Mouse (Mus musculus) C2C12 (cell line): ENCODE results near the gene 1700123O20Rik. TPM values are rescaled to one million over a fixed set of nuclear protein-coding genes. Genes with fewer than 3 reads are reported as not detected.

Experiments used
- H3K27me3 ChIP-seq: one replicate; pipeline ENCODE4 v1.6.1; 2011; ENCODE audit not compliant: control insufficient read depth, insufficient read depth, insufficient read length
- H3K36me3 ChIP-seq: one replicate; pipeline ENCODE4 v1.6.1; 2011; ENCODE audit not compliant: control insufficient read depth, insufficient read depth
- H3K4me3 ChIP-seq: one replicate; pipeline ENCODE4 v1.5.1; 2011; ENCODE audit warnings: mild to moderate bottlenecking, control low read depth; ENCODE audit not compliant: poor library complexity, insufficient read depth, severe bottlenecking
- H3K79me2 ChIP-seq: one replicate; pipeline ENCODE4 v1.6.1; 2011; ENCODE audit not compliant: control insufficient read depth, insufficient read depth
- H3K79me3 ChIP-seq: one replicate; pipeline ENCODE4 v1.6.1; 2011; ENCODE audit warnings: low read depth, control low read depth
- H3ac ChIP-seq: one replicate; pipeline ENCODE3; 2011; ENCODE audit warnings: low read depth; ENCODE audit not compliant: control insufficient read depth, insufficient read length
- CEBPB ChIP-seq: IDR thresholded peaks from one replicate; pipeline ENCODE4 v1.6.1; 2011; ENCODE audit warnings: low read depth, mild to moderate bottlenecking, control low read depth, moderate library complexity
- CTCF ChIP-seq: IDR thresholded peaks from one replicate; pipeline ENCODE4 v1.5.1; 2011; ENCODE audit not compliant: control insufficient read depth, insufficient read depth, insufficient read length
- FOSL1 ChIP-seq: IDR thresholded peaks from one replicate; pipeline ENCODE4 v1.8.0; 2011; ENCODE audit warnings: mild to moderate bottlenecking, low read length; ENCODE audit not compliant: poor library complexity, insufficient read depth, severe bottlenecking
- MAX ChIP-seq: IDR thresholded peaks from one replicate; pipeline ENCODE4 v1.6.1; 2011; ENCODE audit warnings: mild to moderate bottlenecking, control low read depth
- MYOD1 ChIP-seq: IDR thresholded peaks from one replicate; pipeline ENCODE4 v1.6.1; 2011; ENCODE audit warnings: low read depth; ENCODE audit not compliant: control insufficient read depth, insufficient read length
- MYOG ChIP-seq: IDR thresholded peaks from one replicate; pipeline ENCODE4 v1.6.1; 2011; ENCODE audit not compliant: control insufficient read depth, insufficient read length; ENCODE audit errors: extremely low read depth
- USF1 ChIP-seq: IDR thresholded peaks from one replicate; pipeline ENCODE4 v1.6.1; 2011; ENCODE audit warnings: low read depth, mild to moderate bottlenecking, control low read depth, moderate library complexity
- polyA plus RNA-seq: library from polyadenylated mRNA; unstranded; fragments of >200 nt; fragmentation: generic; extraction: Trizol; gene quantifications from one replicate; pipeline ENCODE4 v1.2.1, GENCODE M21; 2012; ENCODE audit warnings: missing spikeins

The 1700123O20Rik gene
- polyA plus RNA-seq, 1 experiment = 40.0 TPM

DNA sequence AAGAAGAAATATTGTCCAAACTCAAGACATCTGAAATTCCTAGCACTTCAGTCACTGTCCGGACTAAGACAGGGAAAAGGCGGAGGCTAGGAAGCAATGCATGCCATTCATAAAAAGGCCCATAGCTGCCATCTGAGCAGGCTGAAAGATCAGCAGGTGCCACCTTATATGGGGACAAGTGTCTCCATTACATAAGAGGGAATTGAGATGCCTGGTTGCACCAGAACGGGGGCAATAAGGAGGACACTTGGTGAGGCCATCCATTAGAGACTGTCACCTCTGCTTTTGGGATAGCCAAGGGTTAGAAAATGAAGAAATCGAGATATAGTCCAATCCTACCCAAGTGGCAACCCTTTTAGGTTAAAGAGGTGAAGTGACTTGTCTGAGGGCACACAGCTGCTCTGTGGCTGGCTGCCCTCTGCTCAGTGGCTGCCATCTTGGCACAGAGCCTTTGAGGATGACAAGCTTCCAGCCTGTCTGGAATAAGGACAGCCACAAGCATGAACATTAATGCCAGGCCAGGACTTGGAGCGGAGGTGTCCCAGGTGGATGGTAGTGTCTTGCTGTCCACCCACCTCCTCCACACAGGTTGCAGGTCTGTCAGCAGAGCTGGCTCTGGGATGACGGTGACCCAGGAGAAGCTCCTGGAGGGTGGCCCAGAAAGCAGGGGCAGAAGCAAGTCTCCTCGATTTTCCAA lies 34.8 kb downstream of the 1700123O20Rik start:
- no peaks in the 10 kb centered on the region for H3K79me2 ChIP-seq
- no peak overlapping the region for H3K4me3 ChIP-seq
- no peaks in the 10 kb centered on the region for H3K79me3 ChIP-seq
- no peaks in the 10 kb centered on the region for H3K36me3 ChIP-seq
- H3ac ChIP-seq = no peak overlapping the region
- H3K27me3 ChIP-seq = peaks cover 43% of the 10 kb centered on the region
- no peak for TF ChIP-seq CEBPB
- TF ChIP-seq MYOG = no peak
- no peak for TF ChIP-seq CTCF
- TF ChIP-seq MAX = no peak
- TF ChIP-seq USF1 = no peak
- no peak for TF ChIP-seq FOSL1
- no peak for TF ChIP-seq MYOD1

DNA sequence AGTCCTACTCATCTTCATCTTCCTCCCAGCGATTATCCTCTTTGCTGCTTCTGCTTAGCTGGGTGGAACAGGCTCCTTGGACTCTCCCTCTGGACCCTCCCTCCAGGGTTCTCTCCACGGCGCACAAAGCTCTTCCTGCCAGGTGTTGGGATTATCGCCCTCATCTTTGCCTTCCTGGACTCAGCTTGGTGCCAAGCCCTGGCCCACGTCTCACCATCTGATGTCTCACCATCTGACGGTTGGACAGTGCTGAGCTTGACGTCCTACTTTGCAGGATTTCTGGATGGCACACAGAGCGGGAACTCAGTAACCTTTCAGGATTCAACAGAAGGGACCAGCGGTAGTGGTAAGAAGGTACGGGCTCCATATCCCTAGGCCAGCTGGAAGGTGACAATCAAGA lies 35.7 kb downstream of the 1700123O20Rik start:
- H3K79me2 ChIP-seq = no peaks in the 10 kb centered on the region
- TF ChIP-seq USF1 (no peak), CTCF (no peak), MYOD1 (no peak), MAX (no peak), CEBPB (no peak), FOSL1 (no peak), MYOG (no peak)
- no peak overlapping the region for H3ac ChIP-seq
- H3K79me3 ChIP-seq = no peaks in the 10 kb centered on the region
- H3K4me3 ChIP-seq = no peak overlapping the region
- peaks cover 40% of the 10 kb centered on the region for H3K27me3 ChIP-seq
- H3K36me3 ChIP-seq = no peaks in the 10 kb centered on the region

DNA sequence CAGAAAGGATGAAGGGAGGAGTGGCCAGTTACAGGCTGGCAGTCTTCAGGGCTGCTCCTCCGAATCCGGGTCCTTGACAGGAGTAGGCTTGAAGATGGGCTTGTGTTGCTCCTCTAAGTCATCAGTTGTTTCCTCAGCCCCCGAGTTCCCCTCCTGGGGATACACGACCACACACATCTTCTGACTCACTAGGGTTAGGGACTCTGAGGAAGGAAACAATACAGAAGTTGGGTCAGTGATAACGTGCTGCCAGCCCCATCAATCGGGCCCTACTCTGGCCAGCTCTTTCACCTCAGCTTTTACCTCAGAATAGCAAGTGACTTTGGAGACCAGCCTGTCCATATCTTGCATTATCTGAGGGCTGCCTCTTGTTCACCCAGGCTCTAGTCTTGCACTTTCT lies 38.0 kb downstream of the 1700123O20Rik start:
- Histone ChIP-seq H3K27me3 (peaks cover 45% of the 10 kb centered on the region), H3K36me3 (no peaks in the 10 kb centered on the region)
- TF ChIP-seq CTCF (no peak), MYOD1 (no peak), USF1 (no peak), CEBPB (no peak), MYOG (no peak), FOSL1 (no peak), MAX (no peak)

GRCm38 (mm10) chr14:54727565-54727964 lies 41.5 kb downstream of the 1700123O20Rik start:
- Histone ChIP-seq H3ac (no peak overlapping the region), H3K27me3 (peaks cover 59% of the 10 kb centered on the region), H3K79me2 (no peaks in the 10 kb centered on the region), H3K36me3 (no peaks in the 10 kb centered on the region), H3K4me3 (no peak overlapping the region), H3K79me3 (no peaks in the 10 kb centered on the region)
- TF ChIP-seq CTCF (no peak), USF1 (no peak)

More for the DNA sequence above, 38.0 kb downstream of the 1700123O20Rik start:
- H3K4me3 ChIP-seq = no peak overlapping the region
- H3ac ChIP-seq = no peak overlapping the region
- H3K79me2 ChIP-seq = no peaks in the 10 kb centered on the region
- H3K79me3 ChIP-seq = no peaks in the 10 kb centered on the region

DNA sequence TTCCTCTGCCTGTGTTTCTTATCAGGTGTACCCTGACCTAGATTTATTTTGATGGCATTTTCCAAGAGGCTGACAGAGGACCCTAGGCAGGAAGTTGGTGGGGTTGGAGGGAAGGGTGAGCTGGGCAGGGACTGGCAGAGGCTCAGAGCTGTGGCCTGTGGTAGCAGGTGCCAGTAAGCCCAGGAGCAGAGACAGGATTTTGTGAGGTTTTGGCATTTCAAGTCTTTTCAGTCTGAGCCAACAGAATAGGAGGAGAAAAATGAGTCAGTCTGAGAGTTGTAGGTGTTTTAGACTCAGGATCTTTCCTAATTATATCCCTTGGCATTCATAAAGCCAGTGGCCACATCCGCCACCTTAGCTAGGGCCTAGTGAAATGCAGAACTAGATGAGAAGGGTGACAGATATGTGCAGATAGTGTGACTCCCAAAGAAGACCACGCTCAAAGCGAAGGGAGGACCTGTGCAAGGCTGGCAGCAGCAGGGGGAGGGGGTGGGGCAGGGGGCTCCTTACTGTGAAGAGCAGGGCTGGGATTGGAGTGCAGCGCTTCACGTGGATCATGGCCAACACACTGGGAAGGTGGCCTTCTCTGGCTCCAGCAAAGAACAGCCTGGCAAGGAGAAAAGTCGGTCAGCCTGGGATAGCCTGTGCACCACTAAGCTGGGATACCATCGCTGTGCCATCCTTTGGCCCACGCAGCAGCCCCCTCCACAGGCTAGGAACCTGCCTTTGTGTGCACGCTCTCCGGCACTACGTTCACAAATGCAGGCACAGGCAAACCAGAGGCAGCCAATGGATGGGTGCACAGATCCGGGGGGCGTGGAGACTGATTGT lies 43.0 kb downstream of the 1700123O20Rik start:
- TF ChIP-seq CEBPB = no peak
- no peak for TF ChIP-seq CTCF
- no peak for TF ChIP-seq MYOG
- no peak for TF ChIP-seq FOSL1
- TF ChIP-seq MAX = no peak
- TF ChIP-seq MYOD1 = no peak
- no peak for TF ChIP-seq USF1
- H3K79me2 ChIP-seq = no peaks in the 10 kb centered on the region
- peaks cover 59% of the 10 kb centered on the region for H3K27me3 ChIP-seq
- no peaks in the 10 kb centered on the region for H3K36me3 ChIP-seq
- no peaks in the 10 kb centered on the region for H3K79me3 ChIP-seq
- H3K4me3 ChIP-seq = no peak overlapping the region
- H3ac ChIP-seq = no peak overlapping the region
